20 mouse cellular contexts compared by ENCODE assay signal in the genomic region with DNA sequence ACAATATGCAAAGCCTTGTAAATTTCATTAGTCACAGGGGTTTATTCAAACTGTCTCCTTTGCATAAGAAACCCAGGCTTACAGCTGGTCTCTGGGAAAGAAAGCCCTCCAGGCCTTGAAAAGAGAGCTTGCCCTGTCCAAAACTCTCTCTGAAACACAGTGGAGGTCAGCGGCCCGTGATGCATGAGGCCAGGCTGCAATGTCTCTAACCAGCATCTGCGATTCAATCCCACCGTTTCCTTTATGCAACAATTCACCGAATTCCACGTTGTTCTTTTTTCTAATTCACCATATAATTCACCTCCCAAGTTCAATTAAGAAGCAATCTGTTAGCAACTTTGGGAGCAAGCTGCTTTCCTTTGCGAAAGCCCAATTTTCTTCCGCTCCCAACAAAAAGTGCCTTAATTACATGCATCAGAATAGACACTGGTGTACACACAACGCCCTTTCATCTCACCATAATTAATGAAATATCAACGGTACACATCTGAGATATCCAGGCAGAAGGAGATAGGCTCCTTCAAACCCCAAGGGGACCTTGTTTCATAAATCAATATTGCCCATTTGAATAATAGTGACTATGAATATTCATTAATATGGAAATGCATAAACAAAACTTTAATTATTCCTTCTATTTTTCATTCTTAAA. TPM values are rescaled to one million over a fixed set of nuclear protein-coding genes. Genes with fewer than 3 reads are reported as not detected.
A peak's percentile ranks its signal among the peaks of the same experiment; 100 is the strongest.
DNase-seq lines count a peak whose midpoint lies in the region; ATAC-seq and TF ChIP-seq lines count a peak whose summit lies in the region.
"Had no signal": no experiment of that assay in that cellular context is flagged by ENCODE, and none has a peak within 500 bp of the region (broad histone marks: within the 10 kb centered on the region; RNA-seq: fewer than 3 reads in every experiment).

No protein-coding gene starts in this region.

- H3K9ac ChIP-seq in neural tube, embryonic 12.5 days, result no peak overlapping the region
- H3K9ac ChIP-seq in forebrain, postnatal 0 days, result no peak overlapping the region
- H3K9ac ChIP-seq in midbrain, embryonic 11.5 days (ENCODE audit: low read length), result no peak overlapping the region
- H3K9ac ChIP-seq: kidney, embryonic 15.5 days; liver, embryonic 12.5 days had no signal

- H3K27me3 ChIP-seq in neural tube, embryonic 12.5 days (replicated peaks), result no peaks in the 10 kb centered on the region
- no peaks in the 10 kb centered on the region; the same call in 1 of the 2 replicates for H3K27me3 ChIP-seq in forebrain, postnatal 0 days (ENCODE audit: insufficient read depth, low read length)
- peaks cover 21% of the 10 kb centered on the region for H3K27me3 ChIP-seq in midbrain, embryonic 11.5 days (ENCODE audit: control insufficient read depth, insufficient read depth, low read length)
- H3K27me3 ChIP-seq: liver, embryonic 12.5 days had no signal

- ATAC-seq in neural tube, embryonic 12.5 days (ENCODE audit: low FRiP score, low read depth), result peak; percentile 77
- ATAC-seq in forebrain, postnatal 0 days, result peak; percentile 51; the same call in 1 of the 2 replicates
- ATAC-seq in midbrain, embryonic 11.5 days (ENCODE audit: low FRiP score), result peak; percentile 68; the same call in 1 of the 2 replicates
- ATAC-seq: inflammation-experienced regulatory T-cells, adult 6 months; liver, embryonic 12.5 days; lung, postnatal 0 days had no signal

- H3K4me2 ChIP-seq in neural tube, embryonic 12.5 days (replicated peaks), result no peak overlapping the region
- H3K4me2 ChIP-seq in forebrain, postnatal 0 days (ENCODE audit: low read depth), result no peak overlapping the region
- no peak overlapping the region for H3K4me2 ChIP-seq in midbrain, embryonic 11.5 days
- H3K4me2 ChIP-seq: kidney, embryonic 15.5 days; liver, embryonic 12.5 days had no signal

- no peaks in the 10 kb centered on the region for H3K36me3 ChIP-seq in neural tube, embryonic 12.5 days
- H3K36me3 ChIP-seq in forebrain, postnatal 0 days (ENCODE audit: insufficient read depth), result no peaks in the 10 kb centered on the region
- H3K36me3 ChIP-seq in midbrain, embryonic 11.5 days (ENCODE audit: control insufficient read depth, insufficient read depth, low read length), result no peaks in the 10 kb centered on the region
- H3K36me3 ChIP-seq: embryonic facial prominence, embryonic 10.5 days; G1E; kidney, embryonic 15.5 days; limb, embryonic 10.5 days; liver, embryonic 12.5 days had no signal

- peaks cover 23% of the 10 kb centered on the region for H3K4me1 ChIP-seq in neural tube, embryonic 12.5 days
- peaks cover 4% of the 10 kb centered on the region; the same call in 1 of the 2 replicates for H3K4me1 ChIP-seq in forebrain, postnatal 0 days (ENCODE audit: insufficient read depth)
- peaks cover 7% of the 10 kb centered on the region for H3K4me1 ChIP-seq in midbrain, embryonic 11.5 days (ENCODE audit: control insufficient read depth, insufficient read depth, low read length)
- H3K4me1 ChIP-seq: liver, embryonic 12.5 days had no signal

- intact Hi-C loops in heart, postnatal 14 days (cut with DNase I), result no loop called here

- TF ChIP-seq CTCF in forebrain, postnatal 0 days (IDR thresholded peaks at IDR 0.05; ENCODE audit: low read depth), result no peak

- DNase-seq in neural tube, embryonic 10.5 days (ENCODE audit: extremely low spot score, low spot score), result no peak
- DNase-seq in forebrain, postnatal 0 days, result peak; percentile 43
- DNase-seq in midbrain, embryonic 11.5 days (ENCODE audit: low spot score, missing footprints), result peak; percentile 88
- DNase-seq in testis, postnatal 10 days (ENCODE audit: low spot score), result no peak
- no peak for DNase-seq in heart, postnatal 14 days
- DNase-seq in spleen, adult 18-20 months, result no peak
- DNase-seq: adrenal gland, postnatal 10 days; cerebellum, adult 2 months; heart, adult 11 months; layer of hippocampus, postnatal 36 days; right cerebral cortex, postnatal 14 days had no signal

- no peaks in the 10 kb centered on the region for H3K9me3 ChIP-seq in neural tube, embryonic 12.5 days
- no peaks in the 10 kb centered on the region for H3K9me3 ChIP-seq in forebrain, postnatal 0 days (ENCODE audit: low read length)
- H3K9me3 ChIP-seq in midbrain, embryonic 11.5 days (ENCODE audit: control insufficient read depth, low read length), result no peaks in the 10 kb centered on the region
- H3K9me3 ChIP-seq: embryonic facial prominence, embryonic 10.5 days; G1E; kidney, embryonic 15.5 days; limb, embryonic 10.5 days; liver, embryonic 12.5 days had no signal

- 31% methylated on average over 10 of the region's 10 CpGs for WGBS in neural tube, embryonic 12.5 days
- WGBS in forebrain, postnatal 0 days, result 9% methylated on average over 10 of the region's 10 CpGs
- WGBS in midbrain, embryonic 11.5 days, result 29% methylated on average over 10 of the region's 10 CpGs

- no peak overlapping the region for H3K27ac ChIP-seq in neural tube, embryonic 12.5 days
- H3K27ac ChIP-seq in forebrain, postnatal 0 days (ENCODE audit: low read depth, low read length), result no peak overlapping the region
- H3K27ac ChIP-seq in midbrain, embryonic 11.5 days (ENCODE audit: low read depth, low read length), result peak overlapping the region; percentile 22; the same call in 1 of the 2 replicates
- H3K27ac ChIP-seq: embryonic facial prominence, embryonic 10.5 days; kidney, embryonic 15.5 days; limb, embryonic 10.5 days; liver, embryonic 12.5 days had no signal

- H3K4me3 ChIP-seq in neural tube, embryonic 12.5 days, result no peak overlapping the region
- H3K4me3 ChIP-seq in forebrain, postnatal 0 days (ENCODE audit: low read depth, low read length), result no peak overlapping the region
- no peak overlapping the region for H3K4me3 ChIP-seq in midbrain, embryonic 11.5 days (ENCODE audit: low read depth, low read length)
- H3K4me3 ChIP-seq: embryonic facial prominence, embryonic 10.5 days; erythroblast, embryonic 14.5 days; kidney, embryonic 15.5 days; limb, embryonic 10.5 days; liver, embryonic 12.5 days had no signal

RNA-seq across cellular contexts. Expression of a gene that starts 42.1 kb away (rescaled TPM):
- polyA plus RNA-seq in neural tube, embryonic 12.5 days (2016; fragmentation: Nextera tagmentation; extraction: Ambion mirVana), result 1.1 and 1.5 TPM in 2 replicates
- total RNA-seq in forebrain, postnatal 0 days (2014; rRNA removed), result 0.62 and 1.00 TPM in 2 replicates
- polyA plus RNA-seq in forebrain, postnatal 0 days (2015; fragmentation: Nextera tagmentation; extraction: Ambion mirVana), result 0.26 and 0.33 TPM in 2 replicates
- polyA plus RNA-seq in midbrain, embryonic 11.5 days (2014; fragmentation: Nextera tagmentation; extraction: Ambion mirVana), result 0.61 and 0.71 TPM in 2 replicates
- total RNA-seq in heart, postnatal 14 days (2021), result under 1 TPM; 0.41 to 0.88 TPM
- total RNA-seq: G1E had no signal
- polyA plus RNA-seq: erythroblast, embryonic 14.5 days; G1E; inflammation-experienced regulatory T-cells, adult 6 months; limb, embryonic 10.5 days; liver, embryonic 12.5 days; lung, postnatal 0 days had no signal

Comparison
In these comparisons a context has a peak if more than half of its experiments do, and no peak if none do; other contexts are left out.
1. DNase-seq: peak in forebrain, postnatal 0 days (single experiment) and midbrain, embryonic 11.5 days (single experiment); none in neural tube, embryonic 10.5 days (single experiment), testis, postnatal 10 days (single experiment), heart, postnatal 14 days (0 of 2) and spleen, adult 18-20 months (0 of 2).
2. Peak in every context shown above with its lines, with median percentiles within 50 percentile points of each other: ATAC-seq.